Mouse (Mus musculus) liver, postnatal 0 days (tissue): Measurements from ENCODE around the gene Nexn.

ENCODE experiments used
- CTCF ChIP-seq: sonication (generic); IDR thresholded peaks from 2 replicates; pipeline ENCODE4 v1.5.1; 2016; ENCODE audit warnings: antibody characterized with exemption, low read depth
- EP300 ChIP-seq: IDR thresholded peaks from 2 replicates; pipeline ENCODE4 v1.6.1; 2016; ENCODE audit warnings: antibody characterized with exemption, low read depth, mild to moderate bottlenecking

DNA sequence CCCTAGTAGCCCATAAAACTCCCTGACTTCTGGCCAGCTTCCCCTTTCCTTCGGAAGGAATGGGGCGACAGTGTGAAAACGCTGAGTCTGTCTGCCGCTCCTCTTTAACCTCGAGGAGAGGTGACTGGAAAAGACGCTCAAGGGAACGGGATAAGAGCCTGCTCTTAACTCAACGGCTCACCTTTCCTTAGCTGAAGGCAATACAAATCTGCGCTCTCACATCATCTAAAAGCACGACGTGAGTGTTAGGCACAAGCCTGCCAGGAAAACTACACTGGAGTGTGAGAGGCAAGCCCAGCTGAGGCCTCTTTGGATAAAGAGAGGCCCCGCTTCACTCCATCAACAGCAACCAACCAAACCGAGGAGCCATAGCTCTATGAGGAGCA lies at the start of gene Nexn:
- TF ChIP-seq EP300 (no peak), CTCF (no peak)
